Mouse (Mus musculus) ES-E14 (cell line): ENCODE results near the gene Synrg. TPM values are rescaled to one million over a fixed set of nuclear protein-coding genes. Genes with fewer than 3 reads are reported as not detected.

Experiments
- DNase-seq: peaks from one replicate; pipeline ENCODE4 v3.0.0-alpha.2; 2013; ENCODE audit warnings: low read depth, low spot score
- H3K27ac ChIP-seq: 2 replicates; pipeline ENCODE4 v1.5.1; 2012; ENCODE audit warnings: low read depth, mild to moderate bottlenecking, low read length, moderate library complexity, mixed read lengths; ENCODE audit not compliant: poor library complexity, insufficient read depth, severe bottlenecking
- H3K36me3 ChIP-seq: 2 replicates; pipeline ENCODE4 v1.6.1; 2012; ENCODE audit warnings: mild to moderate bottlenecking, low read length, moderate library complexity, mixed read lengths; ENCODE audit not compliant: control insufficient read depth, poor library complexity, insufficient read depth, severe bottlenecking
- H3K4me1 ChIP-seq, 2 experiments: fragments of 150-350 bp in 1 of 2; sonication (generic) in 1 of 2; 2 replicates each; pipeline ENCODE4 v1.6.1; 2012; ENCODE audit warnings: low read length in 2 of 2, mild to moderate bottlenecking in 1 of 2, mixed read lengths in 1 of 2; ENCODE audit not compliant: control insufficient read depth in 2 of 2, insufficient read depth in 2 of 2, poor library complexity in 1 of 2
- H3K4me3 ChIP-seq, 2 experiments: fragments of 150-350 bp in 1 of 2; sonication (generic) in 1 of 2; 2 replicates each; pipeline ENCODE4 v1.5.1; 2012; ENCODE audit warnings: low read length in 2 of 2, low read depth in 1 of 2, mild to moderate bottlenecking in 1 of 2, mixed read lengths in 1 of 2; ENCODE audit not compliant: insufficient read depth in 1 of 2, poor library complexity in 1 of 2, severe bottlenecking in 1 of 2
- H3K9ac ChIP-seq: 2 replicates; pipeline ENCODE4 v1.6.1; 2012; ENCODE audit warnings: low read depth, mild to moderate bottlenecking, low read length, mixed read lengths; ENCODE audit not compliant: poor library complexity, insufficient read depth, severe bottlenecking
- H3K9me3 ChIP-seq: fragments of 150-350 bp; sonication (generic); 2 replicates; pipeline ENCODE4 v1.6.1; 2012; ENCODE audit warnings: low read depth, mild to moderate bottlenecking, low read length; ENCODE audit not compliant: control insufficient read depth, insufficient read depth
- CHD2 ChIP-seq: IDR thresholded peaks from 2 replicates; pipeline ENCODE4 v1.6.1; 2014; ENCODE audit warnings: mild to moderate bottlenecking, low read depth, low read length, inconsistent platforms
- HCFC1 ChIP-seq: IDR thresholded peaks from 2 replicates; pipeline ENCODE4 v1.6.1; 2012; ENCODE audit warnings: low read length, inconsistent platforms, borderline replicate concordance; ENCODE audit not compliant: insufficient read depth
- MAFK ChIP-seq: IDR thresholded peaks from 2 replicates; pipeline ENCODE4 v1.6.1; 2014; ENCODE audit warnings: mild to moderate bottlenecking, low read depth, low read length, inconsistent platforms; ENCODE audit not compliant: insufficient read depth
- ZC3H11A ChIP-seq: IDR thresholded peaks from 2 replicates; pipeline ENCODE4 v1.6.1; 2012; ENCODE audit warnings: low read depth, mild to moderate bottlenecking, inconsistent platforms, low read length, borderline replicate concordance
- ZNF384 ChIP-seq: IDR thresholded peaks from 2 replicates; pipeline ENCODE4 v1.6.1; 2012; ENCODE audit warnings: low read depth, low read length, inconsistent platforms
- in situ Hi-C, 2 experiments: fragments of 600-800 bp; cut with MboI; formaldehyde crosslinking; loops; one replicate each; pipeline ENCODE4 v1.15.1; 2025; ENCODE audit warnings: low sequenced_read_pairs in 2 of 2, inconsistent platforms in 1 of 2; ENCODE audit not compliant: unreplicated experiment in 2 of 2
- total RNA-seq: library from RNA; depleted of rRNA; stranded (reverse); fragments of 300-350 nt; gene quantifications from 2 replicates; pipeline ENCODE4 v1.2.3, GENCODE M21; 2012

Synrg gene
- total RNA-seq, 1 experiment: 10.8 TPM

DNA sequence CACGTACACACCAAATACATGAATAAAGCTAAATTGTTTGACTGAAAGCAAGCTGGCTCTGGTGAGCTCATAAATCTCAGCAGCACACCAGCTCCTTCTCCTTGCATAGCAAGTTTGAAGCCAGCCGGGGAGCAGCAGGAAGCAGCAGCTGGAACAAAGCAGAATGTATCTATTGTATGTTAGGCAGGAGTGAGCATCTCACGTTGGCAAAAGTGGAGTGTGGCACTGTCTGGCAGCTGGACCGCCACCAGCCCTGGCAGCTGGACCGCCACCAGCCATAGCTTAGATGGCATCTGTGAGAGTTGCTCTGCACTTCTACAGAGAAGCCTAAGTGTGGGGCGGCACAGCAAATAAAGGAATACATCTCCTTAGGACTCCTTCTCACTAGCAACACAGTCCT is 39.8 kb downstream of the Synrg start:
- TF ChIP-seq ZNF384 (no peak), MAFK (no peak), CHD2 (no peak), ZC3H11A (no peak), HCFC1 (no peak)
- H3K36me3 ChIP-seq: peaks cover 7% of the 10 kb centered on the region; the same call in 1 of the 2 replicates

GRCm38 (mm10) chr11:84009001-84009400 is 44.8 kb downstream of the Synrg start:
- Histone ChIP-seq H3K4me3 (no peak overlapping the region), H3K9me3 (no peaks in the 10 kb centered on the region), H3K9ac (no peak overlapping the region), H3K4me1 (no peaks in the 10 kb centered on the region; a peak in 1 of 4 replicates), H3K36me3 (peaks cover 3% of the 10 kb centered on the region; the same call in 1 of the 2 replicates), H3K27ac (no peak overlapping the region)
- TF ChIP-seq HCFC1 (no peak), ZC3H11A (no peak), MAFK (no peak), CHD2 (no peak), ZNF384 (no peak)
- DNase-seq: no peak
- in situ Hi-C loops: no loop called here

More for the DNA sequence above, 39.8 kb downstream of the Synrg start:
- Histone ChIP-seq H3K4me1 (no peaks in the 10 kb centered on the region), H3K9me3 (no peaks in the 10 kb centered on the region), H3K27ac (no peak overlapping the region), H3K9ac (no peak overlapping the region), H3K4me3 (no peak overlapping the region)
- in situ Hi-C loops: no loop called here
- no peak for DNase-seq

DNA sequence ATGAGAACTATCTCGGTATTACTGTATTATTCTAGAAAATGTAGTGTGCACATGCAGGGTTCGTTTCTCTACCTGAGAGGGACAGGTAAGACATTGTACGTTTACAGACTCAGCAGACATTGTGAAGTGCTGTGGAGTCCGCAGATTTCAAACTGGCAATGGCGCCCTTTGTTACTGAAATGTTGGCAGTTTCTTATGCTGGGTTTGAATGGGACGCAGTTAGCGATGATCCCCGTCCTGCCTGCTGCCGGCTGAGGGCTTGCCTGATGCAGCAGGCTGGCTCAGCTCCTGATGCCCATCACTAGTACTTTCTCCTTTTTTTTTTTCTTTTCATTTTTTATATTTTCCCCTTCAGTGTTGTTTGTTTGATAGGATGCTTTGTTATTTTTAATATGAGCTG is 46.2 kb downstream of the Synrg start:
- H3K36me3 ChIP-seq: peaks cover 3% of the 10 kb centered on the region; the same call in 1 of the 2 replicates
- DNase-seq: no peak
- H3K27ac ChIP-seq: no peak overlapping the region
- H3K9ac ChIP-seq: no peak overlapping the region
- no peaks in the 10 kb centered on the region; a peak in 1 of 4 replicates for H3K4me1 ChIP-seq
- TF ChIP-seq ZNF384 (no peak), MAFK (no peak), CHD2 (no peak), ZC3H11A (no peak), HCFC1 (no peak)
- in situ Hi-C loops: no loop called here
- H3K4me3 ChIP-seq: no peak overlapping the region
- H3K9me3 ChIP-seq: no peaks in the 10 kb centered on the region

- in situ Hi-C loops: no loop called here
- no peak for DNase-seq
- no peaks in the 10 kb centered on the region; a peak in 1 of 4 replicates for H3K4me1 ChIP-seq
- H3K9me3 ChIP-seq: no peaks in the 10 kb centered on the region
- peaks cover 3% of the 10 kb centered on the region; the same call in 1 of the 2 replicates for H3K36me3 ChIP-seq
- TF ChIP-seq MAFK (no peak), ZNF384 (no peak), CHD2 (no peak), ZC3H11A (no peak), HCFC1 (no peak)
- H3K27ac ChIP-seq: no peak overlapping the region
- no peak overlapping the region for H3K4me3 ChIP-seq
- H3K9ac ChIP-seq: no peak overlapping the region
Measured at GRCm38 (mm10) chr11:84011050-84011449, 46.8 kb downstream of the Synrg start.
